Mouse (Mus musculus): ENCODE data around the gene Tm9sf2.
A peak's percentile ranks its signal among the peaks of the same experiment; 100 is the strongest.

The Tm9sf2 gene

GRCm38 (mm10) chr14:122136368-122136928 is 29.6 kb downstream of the Tm9sf2 start:
- TF ChIP-seq GATA4 (IDR thresholded peaks at IDR 0.05; ENCODE audit: insufficient replicate concordance, low read length) = no peak

GRCm38 (mm10) chr14:122137234-122137633 is 30.4 kb downstream of the Tm9sf2 start:
- TF ChIP-seq GATA4 (IDR thresholded peaks at IDR 0.05; ENCODE audit: insufficient replicate concordance, low read length) = no peak

- TF ChIP-seq GATA4 (IDR thresholded peaks at IDR 0.05; ENCODE audit: insufficient replicate concordance, low read length) = no peak
These were observed 33.3 kb downstream of the Tm9sf2 start for GRCm38 (mm10) chr14:122140126-122140525.

GRCm38 (mm10) chr14:122143585-122144269 is 36.9 kb downstream of the Tm9sf2 start:
- no peak for TF ChIP-seq GATA4 (IDR thresholded peaks at IDR 0.05; ENCODE audit: insufficient replicate concordance, low read length)

GRCm38 (mm10) chr14:122145374-122145773 is 38.5 kb downstream of the Tm9sf2 start:
- TF ChIP-seq GATA4 (IDR thresholded peaks at IDR 0.05; ENCODE audit: insufficient replicate concordance, low read length) = no peak

- TF ChIP-seq GATA4 (IDR thresholded peaks at IDR 0.05; ENCODE audit: insufficient replicate concordance, low read length) = no peak
These were observed 43.8 kb downstream of the Tm9sf2 start for GRCm38 (mm10) chr14:122150616-122151015.

GRCm38 (mm10) chr14:122157738-122158137 is 50.9 kb downstream of the Tm9sf2 start:
- TF ChIP-seq GATA4 (IDR thresholded peaks at IDR 0.05; ENCODE audit: insufficient replicate concordance, low read length) = no peak

- no peak for TF ChIP-seq GATA4 (IDR thresholded peaks at IDR 0.05; ENCODE audit: insufficient replicate concordance, low read length)
These were observed 54.1 kb downstream of the Tm9sf2 start for GRCm38 (mm10) chr14:122160916-122161315.

- no peak for TF ChIP-seq GATA4 (IDR thresholded peaks at IDR 0.05; ENCODE audit: insufficient replicate concordance, low read length)
These were observed 62.1 kb downstream of the Tm9sf2 start for GRCm38 (mm10) chr14:122168912-122169311.

- TF ChIP-seq GATA4 (IDR thresholded peaks at IDR 0.05; ENCODE audit: insufficient replicate concordance, low read length) = no peak
These were observed 63.5 kb downstream of the Tm9sf2 start for GRCm38 (mm10) chr14:122170202-122170781.

GRCm38 (mm10) chr14:122171031-122171430 is 64.2 kb downstream of the Tm9sf2 start:
- TF ChIP-seq GATA4 (IDR thresholded peaks at IDR 0.05; ENCODE audit: insufficient replicate concordance, low read length) = peak; percentile 96

- TF ChIP-seq GATA4 (IDR thresholded peaks at IDR 0.05; ENCODE audit: insufficient replicate concordance, low read length) = no peak
These were observed 69.5 kb downstream of the Tm9sf2 start for GRCm38 (mm10) chr14:122176263-122176798.

- TF ChIP-seq GATA4 (IDR thresholded peaks at IDR 0.05; ENCODE audit: insufficient replicate concordance, low read length) = no peak
These were observed 72.4 kb downstream of the Tm9sf2 start for GRCm38 (mm10) chr14:122179262-122179661.

- TF ChIP-seq GATA4 (IDR thresholded peaks at IDR 0.05; ENCODE audit: insufficient replicate concordance, low read length) = no peak; the same call in 1 of the 2 replicates
These were observed 74.4 kb downstream of the Tm9sf2 start, which contains the start of gene Clybl for GRCm38 (mm10) chr14:122181078-122181814. Clybl (plus strand) TSS chr14:122181704.

GRCm38 (mm10) chr14:122181815-122182157 is 74.9 kb downstream of the Tm9sf2 start:
- no peak for TF ChIP-seq GATA4 (IDR thresholded peaks at IDR 0.05; ENCODE audit: insufficient replicate concordance, low read length)
